Mouse (Mus musculus) heart, postnatal 0 days (tissue): ENCODE data around the gene Trappc10. TPM values are rescaled to one million over a fixed set of nuclear protein-coding genes. Genes with fewer than 3 reads are reported as not detected.
A peak's percentile ranks its signal among the peaks of the same experiment; 100 is the strongest.

Experiments
- ATAC-seq: fragments of 200-750 bp; cut with Nextera tagmentation; 2 replicates; pipeline ENCODE4 v1.8.0; 2017; ENCODE audit warnings: low read depth, moderate number of reproducible peaks, moderate library complexity; ENCODE audit not compliant: insufficient read depth
- DNase-seq: peaks from one replicate; pipeline ENCODE4 v3.0.0-alpha.2; 2016; ENCODE audit warnings: low spot score
- H3K27ac ChIP-seq: fragments of 300-500 bp; sonication (generic); 2 replicates; pipeline ENCODE4 v1.5.1; 2014; ENCODE audit warnings: low read depth, mild to moderate bottlenecking
- H3K27me3 ChIP-seq: fragments of 300-500 bp; sonication (generic); 2 replicates; pipeline ENCODE4 v1.6.1; 2014; ENCODE audit warnings: low read length, mixed read lengths; ENCODE audit not compliant: control insufficient read depth, insufficient read depth
- H3K36me3 ChIP-seq: fragments of 300-500 bp; sonication (generic); replicated peaks from 2 replicates; pipeline ENCODE4 v1.6.1; 2014; ENCODE audit warnings: low read length, mixed read lengths; ENCODE audit not compliant: control insufficient read depth, insufficient read depth
- H3K4me1 ChIP-seq: fragments of 300-500 bp; sonication (generic); 2 replicates; pipeline ENCODE4 v1.6.1; 2014; ENCODE audit warnings: antibody characterized with exemption; ENCODE audit not compliant: control insufficient read depth, insufficient read depth
- H3K4me2 ChIP-seq: fragments of 300-500 bp; sonication (generic); 2 replicates; pipeline ENCODE4 v1.6.1; 2014; ENCODE audit warnings: low read depth, mild to moderate bottlenecking, low read length, moderate library complexity
- H3K4me3 ChIP-seq: fragments of 300-500 bp; sonication (generic); 2 replicates; pipeline ENCODE4 v1.5.1; 2014; ENCODE audit warnings: low read depth, low read length
- H3K9ac ChIP-seq: fragments of 300-500 bp; sonication (generic); replicated peaks from 2 replicates; pipeline ENCODE4 v1.6.1; 2014; ENCODE audit warnings: low read depth, low read length, mixed read lengths
- H3K9me3 ChIP-seq: fragments of 300-500 bp; sonication (generic); replicated peaks from 2 replicates; pipeline ENCODE4 v1.6.1; 2016; ENCODE audit warnings: low read length; ENCODE audit not compliant: control insufficient read depth
- CTCF ChIP-seq: IDR thresholded peaks from 2 replicates; pipeline ENCODE4 v1.5.1; 2016; ENCODE audit warnings: antibody characterized with exemption, control low read depth, low read depth
- EP300 ChIP-seq: IDR thresholded peaks from 2 replicates; pipeline ENCODE4 v1.6.1; 2016; ENCODE audit warnings: antibody characterized with exemption, low read depth
- WGBS: fragments of 180-500 bp; shearing (Covaris S2); extraction: QIAGEN DNeasy Blood & Tissue Kit; methylation state at CpG from one replicate; pipeline ENCODE4 v1.1.7; 2014; 5-methylcytosine and 5-hydroxymethylcytosine counted together
- polyA plus RNA-seq: library from polyadenylated mRNA; unstranded; fragments of >200 nt; fragmentation: Nextera tagmentation; extraction: Ambion mirVana; gene quantifications from 2 replicates; pipeline ENCODE4 v1.2.1, GENCODE M21; 2015
- total RNA-seq: library from RNA; depleted of rRNA; stranded (reverse); fragments of >200 nt; gene quantifications from 2 replicates; pipeline ENCODE4 v1.2.3, GENCODE M21; 2014; ENCODE audit warnings: low replicate concordance

Trappc10 gene
- total and polyA plus RNA-seq, 2 experiments from 2014 or later: 13.2 to 51.0 TPM

DNA sequence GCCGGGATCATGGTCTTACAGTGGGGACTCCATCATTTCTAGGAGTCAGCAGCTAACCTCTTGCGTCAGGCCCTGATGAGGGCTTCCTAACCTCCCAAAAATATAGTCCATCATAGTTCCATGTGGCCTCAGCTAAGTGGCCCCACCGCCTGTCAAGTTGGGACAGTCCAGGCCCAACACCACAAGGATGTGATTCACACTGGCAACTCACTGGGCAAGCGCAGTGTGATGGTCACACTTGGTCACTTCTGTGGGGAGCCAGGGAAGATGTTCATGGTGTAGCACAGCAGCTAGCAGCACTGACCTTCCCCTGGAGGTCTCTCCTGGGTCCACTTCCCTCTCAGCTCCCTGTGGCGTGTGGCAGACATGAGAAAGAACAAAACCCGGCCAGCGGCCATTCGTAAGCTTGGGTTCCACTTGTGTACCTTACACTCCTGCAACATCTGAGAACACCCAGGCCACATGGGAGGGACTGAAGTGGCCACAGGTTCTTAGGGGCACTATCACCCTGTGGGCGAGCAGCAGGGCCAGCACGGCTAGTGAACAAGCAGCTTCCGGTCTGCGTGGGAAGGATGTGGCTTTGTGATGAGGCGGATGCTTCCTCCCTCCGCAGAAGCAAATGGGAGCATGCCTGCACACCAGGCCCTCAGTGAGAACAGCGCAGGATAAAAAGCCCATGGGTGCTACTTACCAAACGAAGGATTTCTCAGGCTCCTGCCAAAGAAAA, 83.9 kb downstream of the Trappc10 start:
- DNase-seq (no peak), ATAC-seq (no peak)
- no peaks in the 10 kb centered on the region for H3K27me3 ChIP-seq
- H3K9me3 ChIP-seq: no peaks in the 10 kb centered on the region
- H3K4me3 ChIP-seq: no peak overlapping the region
- peaks cover 34% of the 10 kb centered on the region for H3K36me3 ChIP-seq
- no peak overlapping the region for H3K4me2 ChIP-seq
- TF ChIP-seq EP300 (no peak), CTCF (no peak)
- 81% methylated on average over 16 of the region's 16 CpGs for WGBS
- no peak overlapping the region for H3K9ac ChIP-seq
- no peak overlapping the region for H3K27ac ChIP-seq
- peaks cover 6% of the 10 kb centered on the region; the same call in 1 of the 2 replicates for H3K4me1 ChIP-seq

DNA sequence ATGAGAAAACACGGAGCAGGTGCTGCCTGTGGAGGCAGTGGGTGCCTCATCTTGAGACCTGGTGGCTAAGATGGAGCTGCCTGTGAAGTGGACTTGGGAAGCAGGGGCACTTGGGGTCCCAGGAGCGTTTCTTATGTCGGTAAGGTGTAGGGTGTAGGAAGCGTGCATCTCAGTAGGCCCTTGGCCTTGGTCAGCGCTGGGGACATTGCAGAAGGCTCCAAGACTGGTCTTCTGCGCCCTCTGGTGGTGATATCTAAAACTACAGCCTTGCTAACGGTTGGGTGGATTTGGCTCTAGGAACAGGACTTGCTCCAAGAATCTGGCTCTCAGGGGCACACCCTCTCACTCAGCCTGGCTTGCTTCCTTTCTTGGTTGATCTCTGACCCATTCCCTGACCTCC, 84.5 kb downstream of the Trappc10 start:
- peak overlapping the region; percentile 45 for H3K4me2 ChIP-seq
- ATAC-seq (peak; percentile 74), DNase-seq (peak; percentile 76)
- TF ChIP-seq CTCF: peak; percentile 96
- TF ChIP-seq EP300: no peak
- H3K36me3 ChIP-seq: peaks cover 28% of the 10 kb centered on the region
- WGBS: 4% methylated on average over 7 of the region's 7 CpGs
- no peaks in the 10 kb centered on the region for H3K27me3 ChIP-seq
- H3K4me3 ChIP-seq: no peak overlapping the region
- no peak overlapping the region for H3K27ac ChIP-seq
- no peak overlapping the region for H3K9ac ChIP-seq
- no peaks in the 10 kb centered on the region for H3K9me3 ChIP-seq
- H3K4me1 ChIP-seq: peaks cover 6% of the 10 kb centered on the region; the same call in 1 of the 2 replicates

DNA sequence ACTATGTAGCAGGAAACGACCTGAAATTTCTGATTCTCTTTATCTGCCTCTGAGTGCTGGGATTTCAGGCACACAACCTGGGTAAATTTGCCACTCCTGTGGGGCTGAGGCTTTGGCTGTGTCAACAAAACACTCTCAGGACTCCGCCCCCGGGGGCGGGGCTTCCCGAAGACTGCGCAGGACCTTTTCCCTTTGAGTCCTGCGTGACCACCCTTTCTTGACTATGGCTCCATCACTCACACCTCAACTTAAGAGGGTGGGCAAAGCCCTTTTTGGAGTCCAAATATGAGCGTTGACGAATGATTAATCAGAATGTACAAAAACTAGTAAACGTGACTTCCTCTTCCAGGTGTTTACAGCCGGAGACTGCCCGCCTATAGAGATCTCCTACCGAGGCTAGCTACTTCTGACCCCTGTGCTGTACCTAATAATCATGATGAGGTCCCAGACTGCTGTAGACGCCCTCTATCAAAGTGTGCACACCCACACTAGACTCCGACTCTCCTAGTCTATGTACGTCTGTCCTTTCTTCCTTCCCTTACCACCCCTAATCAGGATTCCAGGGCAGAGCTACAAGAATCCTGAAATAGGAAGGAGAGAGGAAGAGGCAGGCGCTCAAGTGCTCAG, 85.1 kb downstream of the Trappc10 start:
- no peak for DNase-seq
- Histone ChIP-seq H3K4me2 (peak overlapping the region; percentile 45), H3K4me1 (peaks cover 6% of the 10 kb centered on the region; the same call in 1 of the 2 replicates), H3K27me3 (no peaks in the 10 kb centered on the region), H3K9ac (no peak overlapping the region), H3K4me3 (peak overlapping the region; percentile 15; the same call in 1 of the 2 replicates), H3K9me3 (no peaks in the 10 kb centered on the region), H3K36me3 (peaks cover 22% of the 10 kb centered on the region), H3K27ac (no peak overlapping the region)
- no peak for ATAC-seq
- WGBS: 13% methylated on average over 17 of the region's 17 CpGs
- TF ChIP-seq CTCF (no peak), EP300 (no peak)

- ATAC-seq (no peak), DNase-seq (no peak)
- 74% methylated on average over 15 of the region's 15 CpGs for WGBS
- Histone ChIP-seq H3K4me2 (no peak overlapping the region), H3K9me3 (no peaks in the 10 kb centered on the region), H3K9ac (no peak overlapping the region), H3K27ac (no peak overlapping the region), H3K4me1 (peaks cover 6% of the 10 kb centered on the region; the same call in 1 of the 2 replicates), H3K27me3 (no peaks in the 10 kb centered on the region), H3K36me3 (peaks cover 13% of the 10 kb centered on the region; the same call in 1 of the 2 replicates), H3K4me3 (no peak overlapping the region)
- TF ChIP-seq EP300 (no peak), CTCF (no peak)
Measured at GRCm38 (mm10) chr10:78158041-78158440, 86.4 kb downstream of the Trappc10 start.

DNA sequence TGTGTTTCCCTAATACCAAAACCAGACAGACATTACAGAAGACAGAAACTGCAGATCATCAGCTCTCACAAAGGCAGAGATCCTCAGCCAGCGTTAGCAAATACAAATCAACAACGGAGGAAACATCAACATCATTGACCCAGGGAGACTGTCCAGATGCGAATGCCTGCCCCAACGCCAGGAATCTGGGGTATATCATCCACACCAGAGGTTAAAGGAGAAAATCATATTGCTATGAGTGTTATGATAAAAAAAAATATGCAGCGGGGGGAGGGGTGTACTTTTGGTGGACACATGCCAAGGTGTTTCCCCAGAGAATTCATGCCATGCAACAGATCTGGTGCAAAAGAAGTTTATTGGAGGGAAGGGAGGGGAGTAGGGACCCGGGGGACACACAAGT, 87.5 kb downstream of the Trappc10 start:
- H3K9me3 ChIP-seq: no peaks in the 10 kb centered on the region
- no peak overlapping the region for H3K27ac ChIP-seq
- H3K4me2 ChIP-seq: no peak overlapping the region
- no peak overlapping the region for H3K9ac ChIP-seq
- no peak overlapping the region for H3K4me3 ChIP-seq
- no peaks in the 10 kb centered on the region for H3K27me3 ChIP-seq
- peaks cover 6% of the 10 kb centered on the region; the same call in 1 of the 2 replicates for H3K4me1 ChIP-seq
- DNase-seq (no peak), ATAC-seq (no peak)
- no peak for TF ChIP-seq CTCF
- TF ChIP-seq EP300: no peak
- 47% methylated on average over 6 of the region's 6 CpGs for WGBS
- H3K36me3 ChIP-seq: 0 out of 2 replicates have a peak, but pooled peaks cover 5% of the 10 kb centered on the region
